Mouse (Mus musculus): ENCODE measurements around the gene Col5a1.
A peak's percentile ranks its signal among the peaks of the same experiment; 100 is the strongest.

The Col5a1 gene

GRCm38 (mm10) chr2:27918106-27918505 lies 31.9 kb downstream of the Col5a1 start:
- DNase-seq (ENCODE audit: low spot score in 2 of 2): no peak

GRCm38 (mm10) chr2:27919309-27919850 lies 33.2 kb downstream of the Col5a1 start:
- no peak for DNase-seq (ENCODE audit: low spot score in 2 of 2)

- DNase-seq (ENCODE audit: low spot score in 2 of 2): peak in 1 of 2 experiments; percentile 37
Measured at GRCm38 (mm10) chr2:27922053-27922452, 35.8 kb downstream of the Col5a1 start.

GRCm38 (mm10) chr2:27923718-27924117 lies 37.5 kb downstream of the Col5a1 start:
- DNase-seq (ENCODE audit: low spot score in 2 of 2): no peak

- no peak for DNase-seq (ENCODE audit: low spot score in 2 of 2)
Measured at GRCm38 (mm10) chr2:27924463-27924862, 38.2 kb downstream of the Col5a1 start.

GRCm38 (mm10) chr2:27926478-27927165 lies 40.4 kb downstream of the Col5a1 start:
- DNase-seq (ENCODE audit: low spot score in 2 of 2): peak; percentile 49 to 56

GRCm38 (mm10) chr2:27930471-27931015 lies 44.3 kb downstream of the Col5a1 start:
- DNase-seq (ENCODE audit: low spot score in 2 of 2): no peak

GRCm38 (mm10) chr2:27931130-27931529 lies 44.9 kb downstream of the Col5a1 start:
- no peak for DNase-seq (ENCODE audit: low spot score in 2 of 2)

GRCm38 (mm10) chr2:27931971-27932370 lies 45.7 kb downstream of the Col5a1 start:
- no peak for DNase-seq (ENCODE audit: low spot score in 2 of 2)

- DNase-seq (ENCODE audit: low spot score in 2 of 2): no peak
Measured at GRCm38 (mm10) chr2:27934269-27934668, 48.0 kb downstream of the Col5a1 start.

GRCm38 (mm10) chr2:27934831-27935230 lies 48.6 kb downstream of the Col5a1 start:
- no peak for DNase-seq (ENCODE audit: low spot score in 2 of 2)

GRCm38 (mm10) chr2:27935441-27935840 lies 49.2 kb downstream of the Col5a1 start:
- DNase-seq (ENCODE audit: low spot score in 2 of 2): no peak

GRCm38 (mm10) chr2:27936607-27937191 lies 50.5 kb downstream of the Col5a1 start:
- peak; percentile 40 to 46 for DNase-seq (ENCODE audit: low spot score in 2 of 2)

GRCm38 (mm10) chr2:27939433-27939832 lies 53.2 kb downstream of the Col5a1 start:
- no peak for DNase-seq (ENCODE audit: low spot score in 2 of 2)

GRCm38 (mm10) chr2:27940144-27940543 lies 53.9 kb downstream of the Col5a1 start:
- no peak for DNase-seq (ENCODE audit: low spot score in 2 of 2)

GRCm38 (mm10) chr2:27947252-27947651 lies 61.0 kb downstream of the Col5a1 start:
- no peak for DNase-seq (ENCODE audit: low spot score in 2 of 2)

GRCm38 (mm10) chr2:27947917-27948316 lies 61.7 kb downstream of the Col5a1 start:
- DNase-seq (ENCODE audit: low spot score in 2 of 2): no peak

GRCm38 (mm10) chr2:27953866-27954265 lies 67.6 kb downstream of the Col5a1 start:
- DNase-seq (ENCODE audit: low spot score in 2 of 2): no peak

GRCm38 (mm10) chr2:27954924-27955323 lies 68.7 kb downstream of the Col5a1 start:
- DNase-seq (ENCODE audit: low spot score in 2 of 2): no peak

- no peak for DNase-seq (ENCODE audit: low spot score in 2 of 2)
Measured at GRCm38 (mm10) chr2:27956751-27957150, 70.5 kb downstream of the Col5a1 start.

GRCm38 (mm10) chr2:27957184-27957583 lies 71.0 kb downstream of the Col5a1 start:
- no peak for DNase-seq (ENCODE audit: low spot score in 2 of 2)

- no peak for DNase-seq (ENCODE audit: low spot score in 2 of 2)
Measured at GRCm38 (mm10) chr2:27959275-27959674, 73.0 kb downstream of the Col5a1 start.

GRCm38 (mm10) chr2:27961190-27961589 lies 75.0 kb downstream of the Col5a1 start:
- no peak for DNase-seq (ENCODE audit: low spot score in 2 of 2)

Data from right cerebral cortex, postnatal 36 days (tissue).